Mouse (Mus musculus): Measurements from ENCODE around the gene Cd5. TPM values are rescaled to one million over a fixed set of nuclear protein-coding genes. Genes with fewer than 3 reads are reported as not detected.

The Cd5 gene
- polyA plus RNA-seq, 1 experiment = 2.6 TPM

DNA sequence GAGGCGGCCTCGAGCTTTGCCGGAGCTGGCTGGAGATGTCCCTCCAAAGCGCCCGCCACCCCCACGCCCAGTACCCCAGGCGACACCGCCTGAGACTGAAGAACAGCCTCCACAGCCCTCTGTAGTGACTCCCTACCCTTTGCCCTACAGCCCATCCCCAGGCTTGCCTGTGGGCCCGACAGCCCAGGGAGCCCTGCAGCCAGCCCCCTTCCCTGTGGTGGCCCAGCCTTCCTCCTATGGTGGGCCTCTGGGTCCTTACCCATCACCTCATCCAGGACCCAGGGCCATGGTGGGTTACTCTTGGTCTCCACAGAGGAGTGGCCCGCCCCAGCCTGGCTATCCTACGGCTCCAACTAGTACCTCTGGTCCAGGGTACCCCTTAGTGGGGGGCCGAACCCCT is 26.2 kb downstream of the Cd5 start:
- 94% methylated on average over 12 of the region's 12 CpGs for WGBS
- no peak overlapping the region for H3K4me3 ChIP-seq (ENCODE audit: low read depth, low read length)
- peaks cover 41% of the 10 kb centered on the region for H3K36me3 ChIP-seq (ENCODE audit: control insufficient read depth, insufficient read depth, low read length)
- TF ChIP-seq POLR2A (IDR thresholded peaks at IDR 0.05; ENCODE audit: low read depth, low read length) (no peak), CTCF (IDR thresholded peaks at IDR 0.05; ENCODE audit: extremely low read depth, insufficient read length, insufficient replicate concordance, low read depth, low read length) (no peak)
- H3K27me3 ChIP-seq (ENCODE audit: control insufficient read depth, insufficient read depth, low read length) = no peaks in the 10 kb centered on the region
- no peaks in the 10 kb centered on the region; the same call in 1 of the 2 replicates for H3K4me1 ChIP-seq (ENCODE audit: control insufficient read depth, insufficient read depth, insufficient read length, low read length)
- no peak overlapping the region for H3K27ac ChIP-seq (ENCODE audit: insufficient read depth, low read depth, low read length)

DNA sequence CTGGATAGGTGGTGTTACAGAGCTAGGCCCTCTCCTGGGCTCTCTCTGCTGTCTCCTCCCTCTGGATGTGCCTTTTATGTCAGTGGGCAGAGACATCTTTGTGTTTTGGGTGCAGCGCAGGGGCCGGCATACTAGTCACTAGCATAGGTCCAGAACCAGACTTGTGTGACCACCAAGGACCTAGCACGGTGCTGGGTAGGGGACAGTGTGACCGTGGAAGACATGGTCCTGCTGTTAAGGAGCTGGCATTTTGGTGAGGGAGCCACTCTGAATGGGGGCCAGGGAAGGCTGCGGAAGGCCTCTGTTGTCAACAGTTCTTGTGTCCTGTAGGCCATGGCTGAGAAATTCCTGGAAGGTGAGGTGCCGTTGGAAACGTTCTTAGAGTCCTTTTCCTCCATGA is 26.6 kb downstream of the Cd5 start:
- no peak for TF ChIP-seq CTCF (IDR thresholded peaks at IDR 0.05; ENCODE audit: extremely low read depth, insufficient read length, insufficient replicate concordance, low read depth, low read length)
- TF ChIP-seq POLR2A (IDR thresholded peaks at IDR 0.05; ENCODE audit: low read depth, low read length) = no peak

DNA sequence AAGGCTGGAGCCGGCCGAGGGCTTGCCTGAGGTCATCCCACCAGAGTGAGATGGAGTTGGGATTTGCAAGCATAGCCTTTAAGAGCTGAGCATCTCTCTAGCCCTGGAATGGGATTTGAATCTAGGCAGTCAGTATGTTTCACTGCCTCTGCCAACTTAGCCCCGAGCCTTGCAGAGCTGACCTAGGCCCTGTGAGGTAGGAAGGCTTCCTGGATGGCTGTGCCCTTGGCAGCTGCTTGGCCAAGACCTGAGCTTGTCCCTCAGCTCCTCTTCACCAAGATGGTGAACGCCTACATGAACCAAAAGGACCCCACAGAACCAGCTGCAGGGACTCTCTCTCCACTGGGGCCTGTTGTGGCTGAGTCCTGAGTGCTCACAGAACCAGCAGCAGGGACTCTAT is 28.1 kb downstream of the Cd5 start:
- Histone ChIP-seq H3K4me1 (ENCODE audit: control insufficient read depth, insufficient read depth, insufficient read length, low read length) (no peaks in the 10 kb centered on the region; the same call in 1 of the 2 replicates), H3K36me3 (ENCODE audit: control insufficient read depth, insufficient read depth, low read length) (peaks cover 53% of the 10 kb centered on the region), H3K27me3 (ENCODE audit: control insufficient read depth, insufficient read depth, low read length) (no peaks in the 10 kb centered on the region), H3K4me3 (ENCODE audit: low read depth, low read length) (no peak overlapping the region), H3K27ac (ENCODE audit: insufficient read depth, low read depth, low read length) (no peak overlapping the region)
- no peak for TF ChIP-seq POLR2A (IDR thresholded peaks at IDR 0.05; ENCODE audit: low read depth, low read length)
- TF ChIP-seq CTCF (IDR thresholded peaks at IDR 0.05; ENCODE audit: extremely low read depth, insufficient read length, insufficient replicate concordance, low read depth, low read length) = no peak
- WGBS = 95% methylated on average over 4 of the region's 4 CpGs

More for the DNA sequence above, 26.6 kb downstream of the Cd5 start:
- WGBS = 93% methylated on average over 7 of the region's 7 CpGs
- Histone ChIP-seq H3K4me1 (ENCODE audit: control insufficient read depth, insufficient read depth, insufficient read length, low read length) (no peaks in the 10 kb centered on the region; the same call in 1 of the 2 replicates), H3K27me3 (ENCODE audit: control insufficient read depth, insufficient read depth, low read length) (no peaks in the 10 kb centered on the region), H3K36me3 (ENCODE audit: control insufficient read depth, insufficient read depth, low read length) (peaks cover 44% of the 10 kb centered on the region), H3K4me3 (ENCODE audit: low read depth, low read length) (no peak overlapping the region), H3K27ac (ENCODE audit: insufficient read depth, low read depth, low read length) (no peak overlapping the region)

DNA sequence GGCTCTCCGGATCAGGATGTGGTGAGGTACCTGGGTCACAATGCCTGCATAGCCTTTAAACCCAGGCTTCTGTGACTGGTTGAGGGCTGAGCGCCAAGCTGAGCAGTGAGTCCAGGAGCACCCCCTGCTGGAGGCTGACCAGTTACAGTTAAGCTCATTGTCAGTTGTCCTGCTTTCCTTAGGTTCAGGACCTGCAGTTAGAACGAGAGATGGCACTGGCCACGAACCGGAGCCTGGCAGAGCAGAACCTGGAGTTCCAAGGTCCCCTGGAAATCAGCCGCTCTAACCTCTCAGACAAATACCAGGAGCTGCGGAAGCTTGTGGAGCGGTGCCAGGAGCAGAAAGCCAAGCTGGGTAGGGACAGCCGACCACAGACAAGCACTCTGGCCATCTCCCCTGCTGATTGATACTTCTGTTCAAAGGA is 28.7 kb downstream of the Cd5 start:
- no peak overlapping the region for H3K27ac ChIP-seq (ENCODE audit: insufficient read depth, low read depth, low read length)

DNA sequence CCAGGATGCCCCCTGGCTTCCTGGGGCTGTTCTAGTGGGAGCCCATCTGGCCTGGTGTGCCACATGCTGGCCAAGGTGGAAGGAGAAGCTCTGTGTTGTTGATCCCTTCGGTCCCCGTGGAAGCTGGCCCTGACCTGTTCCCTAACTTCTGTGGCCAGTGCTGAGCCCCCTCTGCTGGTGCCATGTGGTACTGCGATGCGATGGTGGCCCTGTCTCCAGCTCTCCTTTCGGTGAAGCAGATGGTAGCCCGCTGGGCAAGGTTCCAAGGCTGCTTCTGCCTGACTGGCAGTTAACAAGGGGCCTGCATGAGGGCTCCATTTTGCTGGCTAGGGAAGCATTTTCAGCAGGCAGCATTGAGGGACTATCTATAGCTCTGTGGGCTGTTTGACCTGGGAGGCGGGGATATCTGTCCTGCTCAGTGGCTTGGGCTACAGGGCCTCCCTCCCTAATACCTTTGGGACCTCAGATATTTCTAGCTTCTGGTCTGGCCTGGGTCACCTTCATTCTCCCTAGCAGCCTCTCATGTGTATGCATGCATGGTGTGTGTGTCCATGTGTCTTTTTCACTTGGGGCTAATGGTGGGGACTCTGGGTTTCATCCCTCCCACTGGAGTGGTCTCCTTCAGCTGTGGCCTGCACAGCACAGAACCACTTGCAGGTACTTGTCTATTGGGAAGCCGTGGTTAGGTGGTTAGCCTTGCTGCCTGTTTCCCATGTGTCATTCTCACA is 29.3 kb downstream of the Cd5 start:
- Histone ChIP-seq H3K36me3 (ENCODE audit: control insufficient read depth, insufficient read depth, low read length) (peaks cover 53% of the 10 kb centered on the region), H3K4me3 (ENCODE audit: low read depth, low read length) (no peak overlapping the region), H3K27ac (ENCODE audit: insufficient read depth, low read depth, low read length) (no peak overlapping the region), H3K4me1 (ENCODE audit: control insufficient read depth, insufficient read depth, insufficient read length, low read length) (no peaks in the 10 kb centered on the region; the same call in 1 of the 2 replicates), H3K27me3 (ENCODE audit: control insufficient read depth, insufficient read depth, low read length) (no peaks in the 10 kb centered on the region)
- TF ChIP-seq CTCF (IDR thresholded peaks at IDR 0.05; ENCODE audit: extremely low read depth, insufficient read length, insufficient replicate concordance, low read depth, low read length) = peak; percentile 96
- peak; percentile 44; the same call in 1 of the 2 replicates for TF ChIP-seq POLR2A (IDR thresholded peaks at IDR 0.05; ENCODE audit: low read depth, low read length)
- WGBS = 21% methylated on average over 8 of the region's 8 CpGs

More for the DNA sequence above, 28.7 kb downstream of the Cd5 start:
- Histone ChIP-seq H3K4me3 (ENCODE audit: low read depth, low read length) (no peak overlapping the region), H3K27me3 (ENCODE audit: control insufficient read depth, insufficient read depth, low read length) (no peaks in the 10 kb centered on the region), H3K36me3 (ENCODE audit: control insufficient read depth, insufficient read depth, low read length) (peaks cover 53% of the 10 kb centered on the region), H3K4me1 (ENCODE audit: control insufficient read depth, insufficient read depth, insufficient read length, low read length) (no peaks in the 10 kb centered on the region; the same call in 1 of the 2 replicates)
- WGBS = 75% methylated on average over 9 of the region's 9 CpGs
- TF ChIP-seq POLR2A (IDR thresholded peaks at IDR 0.05; ENCODE audit: low read depth, low read length) = no peak
- peak; percentile 46; the same call in 1 of the 2 replicates for TF ChIP-seq CTCF (IDR thresholded peaks at IDR 0.05; ENCODE audit: extremely low read depth, insufficient read length, insufficient replicate concordance, low read depth, low read length)

DNA sequence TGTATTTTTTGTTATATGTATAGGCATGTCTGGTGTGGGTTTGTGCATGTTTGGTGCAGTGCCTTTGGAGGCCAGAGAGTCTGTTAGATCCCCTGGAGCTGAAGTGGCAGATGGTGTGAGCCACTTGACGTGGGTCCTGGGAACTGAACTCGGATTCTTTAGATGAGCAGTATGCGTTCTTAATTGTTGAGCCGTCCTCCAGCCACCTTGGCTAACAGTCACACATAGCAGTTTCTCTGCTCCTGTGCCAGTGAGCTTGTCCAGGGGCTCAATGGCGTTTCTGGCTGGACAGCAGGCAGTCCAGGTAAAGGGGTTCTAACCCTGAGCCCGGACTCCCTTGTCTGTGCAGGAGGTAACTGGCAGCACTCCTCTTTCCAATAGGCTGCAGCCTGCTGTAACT is 29.9 kb downstream of the Cd5 start:
- H3K27ac ChIP-seq (ENCODE audit: insufficient read depth, low read depth, low read length) = no peak overlapping the region

DNA sequence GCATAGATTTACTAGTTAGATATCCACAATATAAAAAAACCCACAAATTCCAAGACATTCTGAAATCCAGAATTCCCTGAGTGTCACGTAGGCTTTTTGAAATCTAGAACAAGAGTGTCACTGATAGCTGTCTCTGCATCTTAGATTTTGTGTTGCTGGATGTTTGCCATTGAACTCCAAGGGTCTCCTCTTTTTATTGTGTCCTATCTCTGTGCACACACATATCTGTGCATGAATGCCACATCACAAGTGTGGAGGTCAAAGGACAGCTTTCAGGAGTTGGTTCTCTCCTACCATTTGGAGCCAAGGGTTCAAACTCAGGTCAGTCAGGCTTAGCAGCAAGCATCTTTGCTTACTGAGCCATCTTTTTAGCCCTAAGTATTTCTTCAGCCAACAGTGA is 30.9 kb downstream of the Cd5 start:
- Histone ChIP-seq H3K27me3 (ENCODE audit: control insufficient read depth, insufficient read depth, low read length) (no peaks in the 10 kb centered on the region), H3K36me3 (ENCODE audit: control insufficient read depth, insufficient read depth, low read length) (peaks cover 39% of the 10 kb centered on the region), H3K4me1 (ENCODE audit: control insufficient read depth, insufficient read depth, insufficient read length, low read length) (no peaks in the 10 kb centered on the region; the same call in 1 of the 2 replicates), H3K4me3 (ENCODE audit: low read depth, low read length) (no peak overlapping the region), H3K27ac (ENCODE audit: insufficient read depth, low read depth, low read length) (no peak overlapping the region)
- 95% methylated on average over 1 of the region's 1 CpGs for WGBS
- TF ChIP-seq CTCF (IDR thresholded peaks at IDR 0.05; ENCODE audit: extremely low read depth, insufficient read length, insufficient replicate concordance, low read depth, low read length) (no peak), POLR2A (IDR thresholded peaks at IDR 0.05; ENCODE audit: low read depth, low read length) (no peak)

More for the DNA sequence above, 29.9 kb downstream of the Cd5 start:
- Histone ChIP-seq H3K4me3 (ENCODE audit: low read depth, low read length) (no peak overlapping the region), H3K36me3 (ENCODE audit: control insufficient read depth, insufficient read depth, low read length) (peaks cover 50% of the 10 kb centered on the region), H3K27me3 (ENCODE audit: control insufficient read depth, insufficient read depth, low read length) (no peaks in the 10 kb centered on the region), H3K4me1 (ENCODE audit: control insufficient read depth, insufficient read depth, insufficient read length, low read length) (no peaks in the 10 kb centered on the region; the same call in 1 of the 2 replicates)
- 89% methylated on average over 6 of the region's 6 CpGs for WGBS
- TF ChIP-seq CTCF (IDR thresholded peaks at IDR 0.05; ENCODE audit: extremely low read depth, insufficient read length, insufficient replicate concordance, low read depth, low read length) = no peak
- TF ChIP-seq POLR2A (IDR thresholded peaks at IDR 0.05; ENCODE audit: low read depth, low read length) = no peak
